Mouse (Mus musculus): Measurements from ENCODE around the gene Glt28d2. TPM values are rescaled to one million over a fixed set of nuclear protein-coding genes. Genes with fewer than 3 reads are reported as not detected.

Gene Glt28d2
- polyA plus RNA-seq, 1 experiment from 2014 or later, result 0.09 TPM

GRCm38 (mm10) chr3:85860996-85861395 is 26.3 kb downstream of the Glt28d2 start:
- Histone ChIP-seq H3K36me3 (no peaks in the 10 kb centered on the region), H3K4me3 (no peak overlapping the region), H3K9me3 (no peaks in the 10 kb centered on the region), H3K4me1 (no peaks in the 10 kb centered on the region), H3K9ac (replicated peaks) (no peak overlapping the region), H3K4me2 (replicated peaks) (no peak overlapping the region), H3K27me3 (no peaks in the 10 kb centered on the region), H3K27ac (replicated peaks) (no peak overlapping the region)
- no peak for ATAC-seq (ENCODE audit: low FRiP score, low read depth)
- 84% methylated on average over 5 of the region's 5 CpGs for WGBS

- H3K4me2 ChIP-seq (replicated peaks), result no peak overlapping the region
- no peak for ATAC-seq (ENCODE audit: low FRiP score, low read depth)
- H3K36me3 ChIP-seq, result no peaks in the 10 kb centered on the region
- no peak overlapping the region for H3K4me3 ChIP-seq
- H3K9me3 ChIP-seq, result no peaks in the 10 kb centered on the region
- 70% methylated on average over 6 of the region's 6 CpGs for WGBS
- H3K4me1 ChIP-seq, result peaks cover 6% of the 10 kb centered on the region; the same call in 1 of the 2 replicates
- H3K27me3 ChIP-seq, result no peaks in the 10 kb centered on the region
- H3K9ac ChIP-seq (replicated peaks), result no peak overlapping the region
- no peak overlapping the region for H3K27ac ChIP-seq (replicated peaks)
Observed at GRCm38 (mm10) chr3:85859311-85859710, 28.0 kb downstream of the Glt28d2 start.

- H3K27ac ChIP-seq (replicated peaks), result no peak overlapping the region
- no peak overlapping the region for H3K4me2 ChIP-seq (replicated peaks)
- no peaks in the 10 kb centered on the region for H3K36me3 ChIP-seq
- no peak overlapping the region for H3K9ac ChIP-seq (replicated peaks)
- peaks cover 6% of the 10 kb centered on the region; the same call in 1 of the 2 replicates for H3K4me1 ChIP-seq
- no peak overlapping the region for H3K4me3 ChIP-seq
- H3K27me3 ChIP-seq, result no peaks in the 10 kb centered on the region
- 75% methylated on average over 11 of the region's 11 CpGs for WGBS
- no peak for ATAC-seq (ENCODE audit: low FRiP score, low read depth)
- H3K9me3 ChIP-seq, result no peaks in the 10 kb centered on the region
Observed at GRCm38 (mm10) chr3:85858140-85859135, 28.9 kb downstream of the Glt28d2 start.

- Histone ChIP-seq H3K36me3 (no peaks in the 10 kb centered on the region), H3K9ac (replicated peaks) (no peak overlapping the region), H3K4me3 (no peak overlapping the region), H3K4me2 (replicated peaks) (no peak overlapping the region), H3K27me3 (no peaks in the 10 kb centered on the region), H3K9me3 (no peaks in the 10 kb centered on the region), H3K4me1 (peaks cover 6% of the 10 kb centered on the region; the same call in 1 of the 2 replicates), H3K27ac (replicated peaks) (no peak overlapping the region)
- no peak for ATAC-seq (ENCODE audit: low FRiP score, low read depth)
- WGBS, result 22% methylated on average over 4 of the region's 4 CpGs
Observed at GRCm38 (mm10) chr3:85857083-85857482, 30.2 kb downstream of the Glt28d2 start.

GRCm38 (mm10) chr3:85855947-85856346 is 31.4 kb downstream of the Glt28d2 start:
- no peaks in the 10 kb centered on the region for H3K36me3 ChIP-seq
- H3K27me3 ChIP-seq, result no peaks in the 10 kb centered on the region
- no peak overlapping the region for H3K4me2 ChIP-seq (replicated peaks)
- H3K9ac ChIP-seq (replicated peaks), result no peak overlapping the region
- ATAC-seq (ENCODE audit: low FRiP score, low read depth), result no peak
- H3K27ac ChIP-seq (replicated peaks), result no peak overlapping the region
- peaks cover 6% of the 10 kb centered on the region; the same call in 1 of the 2 replicates for H3K4me1 ChIP-seq
- 86% methylated on average over 5 of the region's 5 CpGs for WGBS
- H3K9me3 ChIP-seq, result no peaks in the 10 kb centered on the region
- no peak overlapping the region for H3K4me3 ChIP-seq

GRCm38 (mm10) chr3:85855043-85855442 is 32.3 kb downstream of the Glt28d2 start:
- Histone ChIP-seq H3K4me1 (peaks cover 6% of the 10 kb centered on the region; the same call in 1 of the 2 replicates), H3K4me3 (no peak overlapping the region), H3K36me3 (no peaks in the 10 kb centered on the region), H3K4me2 (replicated peaks) (no peak overlapping the region), H3K27me3 (no peaks in the 10 kb centered on the region), H3K9ac (replicated peaks) (no peak overlapping the region), H3K9me3 (no peaks in the 10 kb centered on the region), H3K27ac (replicated peaks) (no peak overlapping the region)
- 84% methylated on average over 3 of the region's 3 CpGs for WGBS
- ATAC-seq (ENCODE audit: low FRiP score, low read depth), result no peak

- no peak overlapping the region for H3K4me2 ChIP-seq (replicated peaks)
- no peaks in the 10 kb centered on the region for H3K36me3 ChIP-seq
- WGBS, result 80% methylated on average over 6 of the region's 6 CpGs
- no peaks in the 10 kb centered on the region for H3K27me3 ChIP-seq
- H3K9me3 ChIP-seq, result no peaks in the 10 kb centered on the region
- H3K9ac ChIP-seq (replicated peaks), result no peak overlapping the region
- no peak for ATAC-seq (ENCODE audit: low FRiP score, low read depth)
- no peak overlapping the region for H3K4me3 ChIP-seq
- H3K4me1 ChIP-seq, result peaks cover 6% of the 10 kb centered on the region; the same call in 1 of the 2 replicates
- no peak overlapping the region for H3K27ac ChIP-seq (replicated peaks)
Observed at GRCm38 (mm10) chr3:85854143-85854542, 33.2 kb downstream of the Glt28d2 start.

GRCm38 (mm10) chr3:85853715-85854114 is 33.6 kb downstream of the Glt28d2 start:
- H3K27ac ChIP-seq (replicated peaks), result no peak overlapping the region
- H3K4me1 ChIP-seq, result peaks cover 6% of the 10 kb centered on the region; the same call in 1 of the 2 replicates
- ATAC-seq (ENCODE audit: low FRiP score, low read depth), result no peak
- H3K9me3 ChIP-seq, result no peaks in the 10 kb centered on the region
- WGBS, result 91% methylated on average over 4 of the region's 4 CpGs
- H3K4me2 ChIP-seq (replicated peaks), result no peak overlapping the region
- no peak overlapping the region for H3K4me3 ChIP-seq
- H3K9ac ChIP-seq (replicated peaks), result no peak overlapping the region
- H3K27me3 ChIP-seq, result no peaks in the 10 kb centered on the region
- H3K36me3 ChIP-seq, result no peaks in the 10 kb centered on the region

GRCm38 (mm10) chr3:85850079-85850478 is 37.2 kb downstream of the Glt28d2 start:
- 91% methylated on average over 1 of the region's 1 CpGs for WGBS
- no peaks in the 10 kb centered on the region for H3K27me3 ChIP-seq
- ATAC-seq (ENCODE audit: low FRiP score, low read depth), result no peak
- H3K27ac ChIP-seq (replicated peaks), result no peak overlapping the region
- H3K4me3 ChIP-seq, result no peak overlapping the region
- no peak overlapping the region for H3K9ac ChIP-seq (replicated peaks)
- no peaks in the 10 kb centered on the region for H3K36me3 ChIP-seq
- H3K4me1 ChIP-seq, result peaks cover 3% of the 10 kb centered on the region; the same call in 1 of the 2 replicates
- H3K4me2 ChIP-seq (replicated peaks), result no peak overlapping the region
- H3K9me3 ChIP-seq, result no peaks in the 10 kb centered on the region

- Histone ChIP-seq H3K4me2 (replicated peaks) (no peak overlapping the region), H3K27ac (replicated peaks) (no peak overlapping the region), H3K4me3 (no peak overlapping the region), H3K9me3 (no peaks in the 10 kb centered on the region), H3K4me1 (no peaks in the 10 kb centered on the region), H3K9ac (replicated peaks) (no peak overlapping the region), H3K27me3 (no peaks in the 10 kb centered on the region), H3K36me3 (no peaks in the 10 kb centered on the region)
- 88% methylated on average over 1 of the region's 1 CpGs for WGBS
- ATAC-seq (ENCODE audit: low FRiP score, low read depth), result no peak
Observed at GRCm38 (mm10) chr3:85846316-85846715, 41.0 kb downstream of the Glt28d2 start.

- ATAC-seq (ENCODE audit: low FRiP score, low read depth), result no peak
- no peaks in the 10 kb centered on the region for H3K4me1 ChIP-seq
- WGBS, result 89% methylated on average over 6 of the region's 6 CpGs
Observed at GRCm38 (mm10) chr3:85845341-85845740, 42.0 kb downstream of the Glt28d2 start.

GRCm38 (mm10) chr3:85842881-85843218 is 44.5 kb downstream of the Glt28d2 start:
- no peaks in the 10 kb centered on the region for H3K27me3 ChIP-seq
- no peaks in the 10 kb centered on the region for H3K9me3 ChIP-seq
- H3K9ac ChIP-seq (replicated peaks), result no peak overlapping the region
- no peak overlapping the region for H3K4me2 ChIP-seq (replicated peaks)
- no peak overlapping the region for H3K27ac ChIP-seq (replicated peaks)
- no peak for ATAC-seq (ENCODE audit: low FRiP score, low read depth)
- no peaks in the 10 kb centered on the region for H3K4me1 ChIP-seq
- H3K36me3 ChIP-seq, result no peaks in the 10 kb centered on the region
- no peak overlapping the region for H3K4me3 ChIP-seq

More at GRCm38 (mm10) chr3:85845341-85845740, 42.0 kb downstream of the Glt28d2 start:
- Histone ChIP-seq H3K36me3 (no peaks in the 10 kb centered on the region), H3K27ac (replicated peaks) (no peak overlapping the region), H3K9me3 (no peaks in the 10 kb centered on the region), H3K4me3 (no peak overlapping the region), H3K4me2 (replicated peaks) (no peak overlapping the region), H3K27me3 (no peaks in the 10 kb centered on the region), H3K9ac (replicated peaks) (no peak overlapping the region)
